Mouse (Mus musculus): ENCODE data around the gene Abcc12. TPM values are rescaled to one million over a fixed set of nuclear protein-coding genes. Genes with fewer than 3 reads are reported as not detected.
A peak's percentile ranks its signal among the peaks of the same experiment; 100 is the strongest.

The Abcc12 gene
- polyA plus RNA-seq, 1 experiment from 2014 or later = not detected

DNA sequence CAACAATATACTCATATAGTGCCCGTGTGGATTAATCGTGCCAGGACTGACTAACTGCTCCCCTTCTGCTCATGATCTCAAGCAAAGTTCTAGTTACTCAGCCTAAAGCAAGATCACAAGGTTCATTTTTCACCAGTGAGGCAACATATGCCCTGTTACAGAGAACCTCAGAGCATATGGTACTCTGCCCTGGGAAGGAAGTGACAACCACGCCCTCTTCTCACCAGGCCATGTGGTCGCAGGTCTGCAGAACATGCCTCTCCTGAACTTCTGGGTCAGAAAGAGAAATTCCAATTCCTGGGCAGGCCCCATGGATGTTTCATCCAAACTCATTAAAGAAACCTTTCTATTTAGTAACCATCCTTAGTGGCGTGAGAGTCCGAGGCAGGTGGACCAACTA, 39.6 kb downstream of the Abcc12 start:
- Histone ChIP-seq H3K9me3 (ENCODE audit: control insufficient read depth, low read length) (no peaks in the 10 kb centered on the region), H3K4me1 (replicated peaks; ENCODE audit: control insufficient read depth, insufficient read depth, low read length) (no peaks in the 10 kb centered on the region), H3K27me3 (replicated peaks; ENCODE audit: control insufficient read depth, insufficient read depth, low read length) (no peaks in the 10 kb centered on the region), H3K4me3 (ENCODE audit: low read depth, low read length) (no peak overlapping the region), H3K27ac (ENCODE audit: low read depth, low read length) (no peak overlapping the region), H3K9ac (ENCODE audit: low read depth, low read length) (no peak overlapping the region), H3K4me2 (no peak overlapping the region), H3K36me3 (ENCODE audit: control insufficient read depth, insufficient read depth, low read length) (no peaks in the 10 kb centered on the region)
- WGBS = 90% methylated on average over 6 of the region's 6 CpGs
- ATAC-seq (replicated peaks; ENCODE audit: low FRiP score) (no peak), DNase-seq (ENCODE audit: low spot score) (no peak)

DNA sequence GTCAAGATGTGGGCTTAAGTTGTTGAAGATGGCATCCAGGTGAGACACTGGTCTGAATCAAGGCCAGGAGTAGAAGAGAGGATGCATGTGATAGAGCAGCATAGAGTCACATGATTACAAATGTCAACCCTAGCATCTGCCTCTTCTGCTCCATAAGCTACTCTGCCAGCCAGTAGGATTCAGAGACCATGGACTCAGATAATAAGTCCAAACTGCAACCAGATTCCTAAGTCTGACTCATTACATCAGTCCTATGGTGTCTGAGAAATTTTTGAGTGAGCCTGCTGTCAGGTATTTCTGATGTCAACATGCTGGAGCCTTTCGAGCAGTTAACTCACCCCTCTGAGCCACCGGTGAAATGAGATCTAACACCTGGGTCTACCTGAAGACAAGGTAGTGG, 40.1 kb downstream of the Abcc12 start:
- no peak overlapping the region for H3K4me2 ChIP-seq
- H3K27me3 ChIP-seq (replicated peaks; ENCODE audit: control insufficient read depth, insufficient read depth, low read length) = no peaks in the 10 kb centered on the region
- no peak for DNase-seq (ENCODE audit: low spot score)
- H3K4me1 ChIP-seq (replicated peaks; ENCODE audit: control insufficient read depth, insufficient read depth, low read length) = no peaks in the 10 kb centered on the region
- no peaks in the 10 kb centered on the region for H3K9me3 ChIP-seq (ENCODE audit: control insufficient read depth, low read length)
- no peak overlapping the region for H3K27ac ChIP-seq (ENCODE audit: low read depth, low read length)
- 93% methylated on average over 2 of the region's 2 CpGs for WGBS
- no peak overlapping the region for H3K9ac ChIP-seq (ENCODE audit: low read depth, low read length)
- H3K36me3 ChIP-seq (ENCODE audit: control insufficient read depth, insufficient read depth, low read length) = no peaks in the 10 kb centered on the region
- no peak overlapping the region for H3K4me3 ChIP-seq (ENCODE audit: low read depth, low read length)
- no peak for ATAC-seq (replicated peaks; ENCODE audit: low FRiP score)

DNA sequence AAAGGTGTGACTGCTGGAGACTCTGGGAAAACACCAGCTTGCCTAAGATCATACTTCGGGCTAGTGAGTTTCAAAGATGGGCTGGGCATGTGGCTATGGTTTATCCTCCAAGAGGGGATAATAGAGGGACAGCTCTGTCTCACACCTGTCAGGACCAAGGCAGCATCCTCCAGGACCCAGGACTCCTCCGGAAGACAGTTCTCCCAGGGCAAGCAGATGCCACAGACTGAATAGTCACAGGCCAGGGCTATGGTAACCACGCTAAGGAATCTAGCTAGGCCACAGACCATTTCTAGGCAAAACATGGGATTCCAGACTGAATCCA, 43.9 kb downstream of the Abcc12 start:
- ATAC-seq (replicated peaks; ENCODE audit: low FRiP score) (no peak), DNase-seq (ENCODE audit: low spot score) (no peak)
- 66% methylated on average over 3 of the region's 3 CpGs for WGBS
- Histone ChIP-seq H3K27me3 (replicated peaks; ENCODE audit: control insufficient read depth, insufficient read depth, low read length) (no peaks in the 10 kb centered on the region; the same call in 1 of the 2 replicates), H3K9ac (ENCODE audit: low read depth, low read length) (no peak overlapping the region), H3K4me2 (no peak overlapping the region), H3K36me3 (ENCODE audit: control insufficient read depth, insufficient read depth, low read length) (no peaks in the 10 kb centered on the region), H3K27ac (ENCODE audit: low read depth, low read length) (no peak overlapping the region), H3K9me3 (ENCODE audit: control insufficient read depth, low read length) (no peaks in the 10 kb centered on the region), H3K4me1 (replicated peaks; ENCODE audit: control insufficient read depth, insufficient read depth, low read length) (no peaks in the 10 kb centered on the region), H3K4me3 (ENCODE audit: low read depth, low read length) (no peak overlapping the region)

DNA sequence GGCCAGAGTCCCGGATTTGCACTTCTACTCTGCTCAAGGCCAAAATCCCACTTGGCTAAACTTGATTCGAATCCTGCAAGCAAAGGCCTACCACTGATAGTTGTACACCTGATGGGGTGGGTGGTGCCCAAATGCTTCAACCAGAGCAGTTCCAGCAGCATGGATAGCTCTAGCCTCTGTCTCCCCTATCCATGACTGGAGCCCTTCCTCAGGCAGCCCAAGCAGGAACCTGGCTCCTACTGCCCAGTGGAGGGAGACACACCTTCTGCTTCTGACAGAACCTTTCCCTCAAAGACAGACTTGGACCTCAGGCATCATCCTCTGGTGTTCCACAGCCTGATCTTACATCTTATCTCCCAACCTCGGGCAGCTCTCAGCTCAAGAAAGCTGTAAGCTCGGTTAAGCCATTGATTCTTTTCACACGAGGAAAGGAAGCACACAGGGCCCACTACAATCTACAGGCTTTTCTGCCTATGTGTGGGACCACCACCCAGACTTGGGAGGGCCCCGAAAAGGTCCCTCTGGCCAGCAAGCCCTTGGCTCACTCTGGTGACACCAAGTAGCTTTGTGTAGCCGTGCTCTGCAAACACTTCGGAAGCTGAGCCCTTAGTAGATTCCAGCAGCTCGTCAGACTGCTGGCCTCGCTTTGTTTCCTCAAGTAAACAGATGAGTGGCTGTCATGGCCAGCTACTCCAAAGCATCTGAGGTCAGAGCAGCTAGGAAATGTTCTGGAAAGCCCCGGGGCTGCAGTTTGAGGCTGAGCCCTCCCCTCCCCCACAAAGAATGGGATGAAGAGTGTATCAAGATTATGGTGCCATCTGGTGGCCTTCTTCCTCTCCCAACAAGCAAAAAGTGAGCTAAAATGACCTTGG, 44.5 kb downstream of the Abcc12 start:
- Histone ChIP-seq H3K36me3 (ENCODE audit: control insufficient read depth, insufficient read depth, low read length) (no peaks in the 10 kb centered on the region), H3K27me3 (replicated peaks; ENCODE audit: control insufficient read depth, insufficient read depth, low read length) (no peaks in the 10 kb centered on the region; the same call in 1 of the 2 replicates), H3K9me3 (ENCODE audit: control insufficient read depth, low read length) (no peaks in the 10 kb centered on the region), H3K9ac (ENCODE audit: low read depth, low read length) (no peak overlapping the region), H3K27ac (ENCODE audit: low read depth, low read length) (no peak overlapping the region), H3K4me3 (ENCODE audit: low read depth, low read length) (no peak overlapping the region), H3K4me2 (0 out of 2 replicates have a peak overlapping the region, but pooled peaks have one; percentile 28), H3K4me1 (replicated peaks; ENCODE audit: control insufficient read depth, insufficient read depth, low read length) (no peaks in the 10 kb centered on the region)
- 43% methylated on average over 11 of the region's 11 CpGs for WGBS
- ATAC-seq (replicated peaks; ENCODE audit: low FRiP score) = no peak
- peak; percentile 43 for DNase-seq (ENCODE audit: low spot score)

DNA sequence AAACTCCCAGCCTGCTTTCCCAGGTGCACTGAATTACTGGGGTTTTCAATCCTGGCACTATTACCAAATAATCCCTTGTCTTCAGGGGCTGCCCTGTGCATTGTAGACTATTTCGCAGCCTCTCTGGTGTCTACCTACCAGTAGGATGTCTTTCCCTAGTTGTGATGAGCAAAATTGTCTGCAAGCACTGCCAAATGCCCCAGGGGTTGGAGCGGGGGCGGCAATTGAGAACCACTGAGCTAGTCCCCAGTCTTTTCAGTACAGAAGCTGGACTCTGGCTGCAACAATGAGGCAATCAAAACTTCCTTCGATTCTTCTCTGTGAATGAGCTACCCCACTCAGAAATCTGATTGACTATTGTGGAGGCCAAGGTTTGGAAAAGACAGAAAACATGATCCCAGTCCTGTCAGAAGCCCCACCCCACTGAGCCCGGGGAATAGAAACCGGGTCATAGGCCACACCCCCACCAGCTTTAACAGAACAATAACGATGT, 45.4 kb downstream of the Abcc12 start:
- H3K27me3 ChIP-seq (replicated peaks; ENCODE audit: control insufficient read depth, insufficient read depth, low read length) = no peaks in the 10 kb centered on the region; the same call in 1 of the 2 replicates
- no peak overlapping the region for H3K4me2 ChIP-seq
- H3K27ac ChIP-seq (ENCODE audit: low read depth, low read length) = no peak overlapping the region
- H3K4me1 ChIP-seq (replicated peaks; ENCODE audit: control insufficient read depth, insufficient read depth, low read length) = no peaks in the 10 kb centered on the region
- ATAC-seq (replicated peaks; ENCODE audit: low FRiP score) = no peak
- H3K36me3 ChIP-seq (ENCODE audit: control insufficient read depth, insufficient read depth, low read length) = no peaks in the 10 kb centered on the region
- DNase-seq (ENCODE audit: low spot score) = no peak
- no peak overlapping the region for H3K4me3 ChIP-seq (ENCODE audit: low read depth, low read length)
- no peaks in the 10 kb centered on the region for H3K9me3 ChIP-seq (ENCODE audit: control insufficient read depth, low read length)
- WGBS = 73% methylated on average over 7 of the region's 7 CpGs
- H3K9ac ChIP-seq (ENCODE audit: low read depth, low read length) = no peak overlapping the region

DNA sequence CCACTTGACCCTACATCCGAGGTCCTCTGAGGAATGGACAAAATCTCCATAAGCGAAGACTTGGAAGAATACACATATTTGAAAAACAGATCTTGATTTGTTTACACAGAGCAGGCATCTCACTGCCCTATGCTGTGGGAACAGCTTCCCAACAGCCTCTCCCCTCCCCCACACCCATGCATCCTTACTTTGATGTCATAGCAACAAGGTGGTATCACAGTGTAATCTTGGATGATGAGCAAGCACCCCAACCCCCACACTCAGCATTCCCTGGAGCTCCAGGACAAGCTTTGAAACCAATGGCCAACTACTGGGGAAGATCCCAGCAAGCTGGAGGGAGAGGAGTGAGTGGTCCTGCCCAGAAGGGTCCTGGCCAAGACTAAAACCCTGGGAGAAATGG, 50.8 kb downstream of the Abcc12 start:
- Histone ChIP-seq H3K9me3 (ENCODE audit: control insufficient read depth, low read length) (no peaks in the 10 kb centered on the region), H3K9ac (ENCODE audit: low read depth, low read length) (no peak overlapping the region), H3K36me3 (ENCODE audit: control insufficient read depth, insufficient read depth, low read length) (no peaks in the 10 kb centered on the region), H3K4me1 (replicated peaks; ENCODE audit: control insufficient read depth, insufficient read depth, low read length) (no peaks in the 10 kb centered on the region), H3K27me3 (replicated peaks; ENCODE audit: control insufficient read depth, insufficient read depth, low read length) (no peaks in the 10 kb centered on the region; the same call in 1 of the 2 replicates), H3K4me3 (ENCODE audit: low read depth, low read length) (no peak overlapping the region), H3K27ac (ENCODE audit: low read depth, low read length) (no peak overlapping the region), H3K4me2 (no peak overlapping the region)
- DNase-seq (ENCODE audit: low spot score) (no peak), ATAC-seq (replicated peaks; ENCODE audit: low FRiP score) (no peak)
- 81% methylated on average over 2 of the region's 2 CpGs for WGBS

DNA sequence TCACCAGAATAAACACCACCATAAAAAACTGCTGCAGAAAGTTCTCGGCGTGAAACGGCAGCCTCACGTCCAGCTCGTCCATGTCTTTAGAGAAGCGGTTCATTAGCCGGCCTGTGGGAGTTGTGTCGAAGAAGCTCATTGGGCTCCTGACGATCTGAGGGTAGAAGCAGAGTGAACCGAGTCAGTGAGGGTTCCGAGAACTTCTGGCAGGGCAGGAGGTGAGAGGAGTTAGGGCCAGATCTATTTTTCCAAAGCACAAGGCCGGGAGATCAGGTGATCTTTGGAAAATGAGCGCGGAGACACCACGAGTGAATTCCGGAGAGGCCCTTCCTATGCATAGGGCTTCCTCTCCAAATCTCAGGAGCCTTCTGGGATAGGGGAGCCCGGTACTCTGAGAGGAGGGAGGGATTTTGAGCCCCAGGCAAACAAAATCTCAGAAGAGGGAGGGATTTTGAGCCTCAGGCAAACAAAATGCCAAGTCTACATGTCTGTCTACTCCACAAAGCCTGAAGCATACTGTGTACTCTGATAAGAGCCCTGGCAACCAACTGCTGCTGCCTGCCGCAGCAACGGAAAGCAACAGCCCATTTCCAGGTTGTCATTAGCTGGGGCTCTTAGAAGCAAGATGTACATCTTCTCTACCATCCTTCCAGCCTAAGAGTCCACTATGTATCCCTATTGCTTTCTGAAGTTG, 53.0 kb downstream of the Abcc12 start:
- H3K36me3 ChIP-seq (ENCODE audit: control insufficient read depth, insufficient read depth, low read length) = no peaks in the 10 kb centered on the region
- H3K9me3 ChIP-seq (ENCODE audit: control insufficient read depth, low read length) = no peaks in the 10 kb centered on the region
- no peak overlapping the region for H3K27ac ChIP-seq (ENCODE audit: low read depth, low read length)
- no peaks in the 10 kb centered on the region for H3K4me1 ChIP-seq (replicated peaks; ENCODE audit: control insufficient read depth, insufficient read depth, low read length)
- 80% methylated on average over 19 of the region's 19 CpGs for WGBS
- H3K9ac ChIP-seq (ENCODE audit: low read depth, low read length) = no peak overlapping the region
- no peaks in the 10 kb centered on the region; the same call in 1 of the 2 replicates for H3K27me3 ChIP-seq (replicated peaks; ENCODE audit: control insufficient read depth, insufficient read depth, low read length)
- H3K4me3 ChIP-seq (ENCODE audit: low read depth, low read length) = no peak overlapping the region
- H3K4me2 ChIP-seq = no peak overlapping the region
- no peak for ATAC-seq (replicated peaks; ENCODE audit: low FRiP score)
- no peak for DNase-seq (ENCODE audit: low spot score)

DNA sequence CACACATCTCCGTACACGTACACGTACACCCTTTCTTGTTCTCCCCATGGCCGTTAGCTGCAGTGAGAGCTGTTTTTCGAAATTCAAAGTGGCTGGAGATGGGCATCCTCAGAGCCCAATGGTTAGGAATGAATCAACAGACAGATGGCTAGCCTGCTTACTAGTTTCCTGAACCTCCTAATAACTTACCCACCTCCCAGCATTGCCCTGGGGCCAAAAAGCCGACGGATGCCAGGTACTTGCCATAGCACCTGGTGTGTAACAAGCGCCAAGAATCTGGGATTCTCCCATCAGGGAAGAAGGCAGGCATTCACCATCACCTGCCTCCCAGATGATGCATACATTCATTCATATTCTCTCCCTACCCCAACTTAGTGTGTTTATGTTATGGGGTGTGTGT, 53.7 kb downstream of the Abcc12 start:
- Histone ChIP-seq H3K4me2 (no peak overlapping the region), H3K9ac (ENCODE audit: low read depth, low read length) (no peak overlapping the region), H3K27me3 (replicated peaks; ENCODE audit: control insufficient read depth, insufficient read depth, low read length) (no peaks in the 10 kb centered on the region), H3K9me3 (ENCODE audit: control insufficient read depth, low read length) (no peaks in the 10 kb centered on the region), H3K4me1 (replicated peaks; ENCODE audit: control insufficient read depth, insufficient read depth, low read length) (no peaks in the 10 kb centered on the region), H3K4me3 (ENCODE audit: low read depth, low read length) (no peak overlapping the region), H3K27ac (ENCODE audit: low read depth, low read length) (no peak overlapping the region), H3K36me3 (ENCODE audit: control insufficient read depth, insufficient read depth, low read length) (no peaks in the 10 kb centered on the region)
- ATAC-seq (replicated peaks; ENCODE audit: low FRiP score) (no peak), DNase-seq (ENCODE audit: low spot score) (no peak)
- WGBS = 92% methylated on average over 8 of the region's 8 CpGs
